Mouse (Mus musculus): ENCODE data around the gene Ttyh1. TPM values are rescaled to one million over a fixed set of nuclear protein-coding genes. Genes with fewer than 3 reads are reported as not detected.
A peak's percentile ranks its signal among the peaks of the same experiment; 100 is the strongest.

Gene Ttyh1
- 0.11 and 0.36 TPM in 2 replicates for polyA plus RNA-seq (2012; rRNA removed)
- polyA plus RNA-seq (2014; fragmentation: Nextera tagmentation; extraction: Ambion mirVana): 0.23 and 0.24 TPM in 2 replicates

- H3K9me3 ChIP-seq (ENCODE audit: control insufficient read depth, low read length): no peaks in the 10 kb centered on the region
- H3K36me3 ChIP-seq (replicated peaks; ENCODE audit: control insufficient read depth, insufficient read depth, low read depth): no peaks in the 10 kb centered on the region
- no peak within 1 kb of the TSS for H3K9ac ChIP-seq (replicated peaks)
- H3K4me3 ChIP-seq (ENCODE audit: insufficient read depth in 1 of 2, low read depth in 2 of 2, low read length in 2 of 2): no peak within 1 kb of the TSS
- H3K4me2 ChIP-seq (ENCODE audit: low read depth): no peak within 1 kb of the TSS; the same call in 1 of the 2 replicates
- WGBS (ENCODE audit: insufficient replicate concordance): 2% methylated on average over 32 of the region's 37 CpGs
- H3K4me1 ChIP-seq (replicated peaks; ENCODE audit: control insufficient read depth in 2 of 2, insufficient read depth in 2 of 2, low read length in 1 of 2): no peaks in the 10 kb centered on the region
- TF ChIP-seq CTCF (IDR thresholded peaks at IDR 0.05; ENCODE audit: low read depth) (peak; percentile 61), EP300 (IDR thresholded peaks at IDR 0.05; ENCODE audit: low read depth) (no peak)
- no peak for DNase-seq (ENCODE audit: low read depth in 3 of 3, low spot score in 3 of 3)
- ATAC-seq (ENCODE audit: insufficient read depth): no peak
- no peak within 1 kb of the TSS for H3K27ac ChIP-seq
- peaks cover 26% of the 10 kb centered on the region for H3K27me3 ChIP-seq (ENCODE audit: control insufficient read depth, insufficient read depth, low read length)
Observed at GRCm38 (mm10) chr7:4119344-4119902, at the start of gene Ttyh1. TSS of gene Ttyh1 (plus strand) at chr7:4119408.

GRCm38 (mm10) chr7:4071066-4071465 lies 48.1 kb upstream of the Ttyh1 start:
- no peak for DNase-seq (ENCODE audit: low read depth in 3 of 3, low spot score in 3 of 3)
- H3K4me3 ChIP-seq (ENCODE audit: insufficient read depth in 1 of 2, low read depth in 2 of 2, low read length in 2 of 2): no peak overlapping the region
- no peak overlapping the region for H3K4me2 ChIP-seq (ENCODE audit: low read depth)
- TF ChIP-seq EP300 (IDR thresholded peaks at IDR 0.05; ENCODE audit: low read depth): no peak
- no peak for TF ChIP-seq CTCF (IDR thresholded peaks at IDR 0.05; ENCODE audit: low read depth)
- no peaks in the 10 kb centered on the region for H3K36me3 ChIP-seq (replicated peaks; ENCODE audit: control insufficient read depth, insufficient read depth, low read depth)
- no peak overlapping the region for H3K27ac ChIP-seq
- no peak overlapping the region for H3K9ac ChIP-seq (replicated peaks)
- ATAC-seq (ENCODE audit: insufficient read depth): no peak
- H3K27me3 ChIP-seq (ENCODE audit: control insufficient read depth, insufficient read depth, low read length): no peaks in the 10 kb centered on the region
- no peaks in the 10 kb centered on the region for H3K9me3 ChIP-seq (ENCODE audit: control insufficient read depth, low read length)
- H3K4me1 ChIP-seq (replicated peaks; ENCODE audit: control insufficient read depth in 2 of 2, insufficient read depth in 2 of 2, low read length in 1 of 2): 0 out of 4 replicates have a peak, but pooled peaks cover 0 to 2% of the 10 kb centered on the region in 2 experiments
- 47% methylated on average over 6 of the region's 6 CpGs for WGBS (ENCODE audit: insufficient replicate concordance)

DNA sequence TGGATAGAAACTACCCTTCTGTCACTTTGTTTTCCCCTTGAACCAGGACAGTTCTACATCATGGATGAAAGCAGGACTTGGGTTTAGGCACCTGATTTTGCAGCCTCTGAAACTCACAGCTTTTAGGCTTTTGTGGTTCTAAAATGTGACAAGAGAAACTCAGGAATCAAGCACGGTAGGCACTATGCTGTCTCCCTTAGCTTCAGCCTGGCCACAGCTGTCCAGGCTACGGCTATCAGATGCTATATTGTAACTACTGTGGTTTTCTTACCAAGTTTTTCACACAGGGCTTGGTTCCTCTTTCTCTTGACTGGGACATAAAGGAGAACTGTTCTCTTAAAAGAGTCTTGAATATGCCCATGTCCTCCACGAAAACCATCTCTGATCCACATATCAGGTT lies 46.1 kb upstream of the Ttyh1 start:
- Histone ChIP-seq H3K9ac (replicated peaks) (no peak overlapping the region), H3K27me3 (ENCODE audit: control insufficient read depth, insufficient read depth, low read length) (no peaks in the 10 kb centered on the region), H3K9me3 (ENCODE audit: control insufficient read depth, low read length) (no peaks in the 10 kb centered on the region), H3K27ac (no peak overlapping the region), H3K4me3 (ENCODE audit: insufficient read depth in 1 of 2, low read depth in 2 of 2, low read length in 2 of 2) (no peak overlapping the region), H3K36me3 (replicated peaks; ENCODE audit: control insufficient read depth, insufficient read depth, low read depth) (no peaks in the 10 kb centered on the region), H3K4me1 (replicated peaks; ENCODE audit: control insufficient read depth in 2 of 2, insufficient read depth in 2 of 2, low read length in 1 of 2) (0 out of 4 replicates have a peak, but pooled peaks cover 0 to 2% of the 10 kb centered on the region in 2 experiments), H3K4me2 (ENCODE audit: low read depth) (no peak overlapping the region)
- DNase-seq (ENCODE audit: low read depth in 3 of 3, low spot score in 3 of 3) (no peak), ATAC-seq (ENCODE audit: insufficient read depth) (no peak)
- 16% methylated on average over 3 of the region's 3 CpGs for WGBS (ENCODE audit: insufficient replicate concordance)
- no peak for TF ChIP-seq EP300 (IDR thresholded peaks at IDR 0.05; ENCODE audit: low read depth)

- no peaks in the 10 kb centered on the region for H3K27me3 ChIP-seq (ENCODE audit: control insufficient read depth, insufficient read depth, low read length)
- no peak overlapping the region for H3K27ac ChIP-seq
- WGBS (ENCODE audit: insufficient replicate concordance): 70% methylated on average over 7 of the region's 7 CpGs
- TF ChIP-seq EP300 (IDR thresholded peaks at IDR 0.05; ENCODE audit: low read depth): no peak
- TF ChIP-seq CTCF (IDR thresholded peaks at IDR 0.05; ENCODE audit: low read depth): no peak
- H3K36me3 ChIP-seq (replicated peaks; ENCODE audit: control insufficient read depth, insufficient read depth, low read depth): no peaks in the 10 kb centered on the region
- no peak overlapping the region for H3K4me2 ChIP-seq (ENCODE audit: low read depth)
- ATAC-seq (ENCODE audit: insufficient read depth): no peak
- no peak for DNase-seq (ENCODE audit: low read depth in 3 of 3, low spot score in 3 of 3)
- peaks cover 0 to 5% of the 10 kb centered on the region in 2 experiments; a peak in 1 of 4 replicates for H3K4me1 ChIP-seq (replicated peaks; ENCODE audit: control insufficient read depth in 2 of 2, insufficient read depth in 2 of 2, low read length in 1 of 2)
- H3K9me3 ChIP-seq (ENCODE audit: control insufficient read depth, low read length): no peaks in the 10 kb centered on the region
- H3K4me3 ChIP-seq (ENCODE audit: insufficient read depth in 1 of 2, low read depth in 2 of 2, low read length in 2 of 2): no peak overlapping the region
- H3K9ac ChIP-seq (replicated peaks): no peak overlapping the region
Observed at GRCm38 (mm10) chr7:4079511-4079910, 39.7 kb upstream of the Ttyh1 start.

DNA sequence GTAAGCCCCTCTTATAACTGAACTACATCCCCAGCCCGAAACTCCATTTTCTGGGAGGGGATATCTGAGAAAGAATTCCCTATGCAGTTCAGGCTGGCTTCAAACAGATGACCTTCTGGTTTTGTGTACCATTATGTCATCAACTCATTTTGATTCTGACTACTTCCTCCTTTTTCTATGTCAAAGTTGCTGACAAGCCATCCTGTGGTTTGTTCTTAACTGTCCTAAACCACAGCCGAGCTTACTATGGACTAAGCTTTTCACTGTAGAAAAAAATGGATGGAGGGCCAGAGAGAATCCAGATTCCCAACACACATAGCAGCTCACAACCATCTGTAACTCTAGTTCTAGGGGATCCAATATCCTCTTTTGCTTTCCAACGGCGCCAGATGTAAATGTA lies 38.7 kb upstream of the Ttyh1 start:
- H3K4me1 ChIP-seq (replicated peaks; ENCODE audit: control insufficient read depth in 2 of 2, insufficient read depth in 2 of 2, low read length in 1 of 2): peaks cover 0 to 5% of the 10 kb centered on the region in 2 experiments; a peak in 1 of 4 replicates
- H3K4me3 ChIP-seq (ENCODE audit: insufficient read depth in 1 of 2, low read depth in 2 of 2, low read length in 2 of 2): no peak overlapping the region
- TF ChIP-seq CTCF (IDR thresholded peaks at IDR 0.05; ENCODE audit: low read depth) (no peak), EP300 (IDR thresholded peaks at IDR 0.05; ENCODE audit: low read depth) (no peak)
- WGBS (ENCODE audit: insufficient replicate concordance): 44% methylated on average over 4 of the region's 4 CpGs
- no peaks in the 10 kb centered on the region for H3K36me3 ChIP-seq (replicated peaks; ENCODE audit: control insufficient read depth, insufficient read depth, low read depth)
- H3K27ac ChIP-seq: no peak overlapping the region
- no peak overlapping the region for H3K4me2 ChIP-seq (ENCODE audit: low read depth)
- H3K9ac ChIP-seq (replicated peaks): no peak overlapping the region
- no peaks in the 10 kb centered on the region for H3K9me3 ChIP-seq (ENCODE audit: control insufficient read depth, low read length)
- ATAC-seq (ENCODE audit: insufficient read depth) (no peak), DNase-seq (ENCODE audit: low read depth in 3 of 3, low spot score in 3 of 3) (no peak)
- H3K27me3 ChIP-seq (ENCODE audit: control insufficient read depth, insufficient read depth, low read length): no peaks in the 10 kb centered on the region

Measured in liver, embryonic 14.5 days (tissue).